Mouse (Mus musculus) spleen, adult 2 months (tissue): ENCODE measurements around the gene Dlgap4. TPM values are rescaled to one million over a fixed set of nuclear protein-coding genes. Genes with fewer than 3 reads are reported as not detected.

Experiments
- DNase-seq, 2 experiments: peaks; one replicate each; pipeline versions ENCODE4 v3.0.0 to v3.0.0-alpha.2; 2012 to 2021; ENCODE audit warnings: low spot score in 2 of 2, low read depth in 1 of 2
- H3K27ac ChIP-seq: fragments of 200-500 bp; 2 replicates; pipeline ENCODE4 v1.5.1; 2012; ENCODE audit warnings: low read length, inconsistent platforms; ENCODE audit not compliant: insufficient read depth
- H3K27me3 ChIP-seq: fragments of 200-500 bp; 2 replicates; pipeline ENCODE4 v1.6.1; 2012; ENCODE audit warnings: mild to moderate bottlenecking, moderate library complexity, low read length, inconsistent platforms; ENCODE audit not compliant: control insufficient read depth, insufficient read depth
- H3K36me3 ChIP-seq: fragments of 200-500 bp; 2 replicates; pipeline ENCODE4 v1.6.1; 2012; ENCODE audit warnings: mild to moderate bottlenecking, low read length, inconsistent platforms; ENCODE audit not compliant: control insufficient read depth, insufficient read depth
- H3K4me1 ChIP-seq: fragments of 200-500 bp; 2 replicates; pipeline ENCODE4 v1.6.1; 2011; ENCODE audit warnings: inconsistent platforms; ENCODE audit not compliant: control insufficient read depth, insufficient read depth, insufficient read length
- H3K4me3 ChIP-seq: fragments of 200-500 bp; 2 replicates; pipeline ENCODE4 v1.5.1; 2011; ENCODE audit warnings: mild to moderate bottlenecking, inconsistent platforms; ENCODE audit not compliant: insufficient read depth, insufficient read length; ENCODE audit errors: extremely low read depth
- CTCF ChIP-seq: fragments of 200-500 bp; IDR thresholded peaks from 2 replicates; pipeline ENCODE4 v1.5.1; 2011; ENCODE audit warnings: mild to moderate bottlenecking, inconsistent platforms; ENCODE audit not compliant: insufficient read depth, insufficient read length, insufficient replicate concordance; ENCODE audit errors: extremely low read depth
- POLR2A ChIP-seq: fragments of 200-500 bp; IDR thresholded peaks from 2 replicates; pipeline ENCODE4 v1.6.1; 2011; ENCODE audit warnings: low read depth, low read length, inconsistent platforms
- WGBS: fragments of 180-500 bp; shearing (Covaris S2); methylation state at CpG from one replicate; pipeline ENCODE4 v1.1.7; 2018; 5-methylcytosine and 5-hydroxymethylcytosine counted together
- polyA plus RNA-seq: library from polyadenylated mRNA; depleted of rRNA; stranded (reverse); fragments of >200 nt; gene quantifications from 2 replicates; pipeline ENCODE4 v1.2.3, GENCODE M21; 2012; rRNA removed

The Dlgap4 gene
- polyA plus RNA-seq = 61.8 and 77.5 TPM in 2 replicates

GRCm38 (mm10) chr2:156613541-156614257 lies at the start of gene Dlgap4:
Dlgap4 (plus strand) TSS chr2:156613705.
- Histone ChIP-seq H3K27me3 (peaks cover 22% of the 10 kb centered on the region), H3K4me3 (peak within 1 kb of the TSS; percentile 21), H3K4me1 (peaks cover 8% of the 10 kb centered on the region), H3K36me3 (no peaks in the 10 kb centered on the region), H3K27ac (no peak within 1 kb of the TSS)
- TF ChIP-seq POLR2A = no peak
- DNase-seq = no peak
- 1% methylated on average over 68 of the region's 103 CpGs for WGBS

DNA sequence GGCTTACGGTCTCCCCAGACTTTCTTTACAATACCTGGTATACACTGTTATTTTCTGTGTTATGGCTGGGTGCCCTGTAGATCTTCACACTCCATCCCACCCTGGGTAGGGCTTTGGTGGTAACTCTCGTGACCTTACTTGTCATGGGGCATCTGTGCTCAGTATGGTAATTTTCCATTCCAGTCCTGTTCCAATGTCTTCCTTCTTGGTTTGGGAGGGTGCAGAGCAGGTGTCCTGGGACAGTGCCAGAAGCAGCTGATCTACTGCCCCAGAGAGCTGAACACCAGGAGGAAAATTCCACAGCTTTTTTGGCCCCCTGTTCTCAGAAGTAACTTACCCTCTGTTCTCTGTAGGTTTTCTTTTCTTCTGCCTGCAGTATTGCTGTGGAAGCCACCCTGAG lies 47.0 kb upstream of the Dlgap4 start:
- DNase-seq = no peak
- H3K27me3 ChIP-seq = no peaks in the 10 kb centered on the region
- 98% methylated on average over 2 of the region's 2 CpGs for WGBS
- TF ChIP-seq CTCF = no peak
- TF ChIP-seq POLR2A = no peak
- no peak overlapping the region for H3K27ac ChIP-seq
- H3K4me1 ChIP-seq = no peaks in the 10 kb centered on the region
- peaks cover 20% of the 10 kb centered on the region for H3K36me3 ChIP-seq
- H3K4me3 ChIP-seq = no peak overlapping the region

- H3K27me3 ChIP-seq = no peaks in the 10 kb centered on the region
- H3K27ac ChIP-seq = no peak overlapping the region
- H3K36me3 ChIP-seq = peaks cover 19% of the 10 kb centered on the region
- H3K4me1 ChIP-seq = no peaks in the 10 kb centered on the region
- TF ChIP-seq POLR2A (no peak), CTCF (no peak)
- H3K4me3 ChIP-seq = no peak overlapping the region
- WGBS = 81% methylated on average over 7 of the region's 7 CpGs
- DNase-seq = no peak
Observed at GRCm38 (mm10) chr2:156568647-156569046, 44.9 kb upstream of the Dlgap4 start.

DNA sequence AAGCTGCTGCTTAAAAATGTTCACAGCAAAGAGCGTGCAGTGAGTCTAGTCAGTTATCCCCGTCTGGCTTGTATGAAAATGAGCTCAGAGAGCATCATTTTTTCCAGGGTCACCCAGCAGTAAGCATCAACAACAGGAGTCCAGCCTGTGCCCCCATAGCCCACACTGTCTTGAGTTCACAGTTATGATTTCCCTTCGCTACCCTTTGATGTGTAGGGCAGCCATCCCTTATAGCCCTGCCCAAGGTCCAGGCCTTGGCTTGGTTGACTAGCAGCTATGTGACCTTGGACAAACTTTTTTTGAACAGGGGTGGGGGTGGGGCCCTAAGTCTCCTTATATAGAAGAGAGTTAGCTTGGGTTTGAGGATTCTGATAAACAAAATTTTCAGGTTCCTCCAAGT lies 44.2 kb upstream of the Dlgap4 start:
- no peak overlapping the region for H3K27ac ChIP-seq
- no peaks in the 10 kb centered on the region for H3K27me3 ChIP-seq
- H3K4me1 ChIP-seq = no peaks in the 10 kb centered on the region
- H3K4me3 ChIP-seq = no peak overlapping the region
- WGBS = 84% methylated on average over 3 of the region's 3 CpGs
- TF ChIP-seq POLR2A (no peak), CTCF (no peak)
- no peak for DNase-seq
- peaks cover 19% of the 10 kb centered on the region for H3K36me3 ChIP-seq

- H3K27me3 ChIP-seq = no peaks in the 10 kb centered on the region
- DNase-seq = no peak
- peaks cover 19% of the 10 kb centered on the region for H3K36me3 ChIP-seq
- H3K27ac ChIP-seq = no peak overlapping the region
- 90% methylated on average over 6 of the region's 6 CpGs for WGBS
- no peak for TF ChIP-seq POLR2A
- no peak for TF ChIP-seq CTCF
- H3K4me3 ChIP-seq = no peak overlapping the region
- no peaks in the 10 kb centered on the region for H3K4me1 ChIP-seq
Observed at GRCm38 (mm10) chr2:156571521-156571920, 42.0 kb upstream of the Dlgap4 start.

DNA sequence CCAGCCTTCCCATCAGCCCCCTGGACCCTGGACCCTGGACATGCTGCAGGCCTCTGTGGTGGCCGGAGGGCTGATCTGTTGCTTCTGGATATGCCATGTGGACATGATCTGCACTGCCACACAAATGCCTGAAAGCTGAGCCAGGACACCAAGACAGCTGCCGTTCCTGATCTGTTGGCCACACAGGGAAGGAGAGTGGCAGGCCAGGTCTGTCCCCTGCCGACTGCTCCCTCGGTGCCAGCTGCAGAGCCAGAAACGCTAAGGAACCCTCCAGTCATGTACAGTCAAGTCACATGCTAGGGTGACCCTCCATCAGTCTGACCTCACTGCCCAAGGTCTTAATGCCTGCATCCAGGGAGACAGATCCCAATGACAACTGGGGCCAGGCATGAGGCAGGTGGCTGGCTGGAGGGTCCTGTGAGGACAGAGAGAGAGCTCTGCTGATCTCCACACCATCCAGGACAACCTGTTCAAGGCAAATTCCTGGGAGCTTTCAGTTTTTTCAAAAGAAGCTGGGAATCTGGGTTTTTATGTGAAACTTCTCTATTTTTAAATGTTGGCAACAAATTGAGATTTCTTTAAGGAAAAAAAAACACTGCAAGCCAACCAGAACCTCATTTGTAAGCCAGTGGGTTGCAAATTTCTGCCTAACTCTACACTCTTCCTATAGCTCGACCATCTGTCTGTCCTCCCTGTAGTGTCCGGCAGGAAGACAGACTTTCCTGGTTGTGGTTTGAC lies 36.5 kb upstream of the Dlgap4 start:
- Histone ChIP-seq H3K36me3 (no peaks in the 10 kb centered on the region), H3K27ac (no peak overlapping the region), H3K4me1 (no peaks in the 10 kb centered on the region), H3K27me3 (no peaks in the 10 kb centered on the region), H3K4me3 (no peak overlapping the region)
- no peak for DNase-seq
- TF ChIP-seq CTCF (no peak), POLR2A (no peak)
- WGBS = 72% methylated on average over 7 of the region's 7 CpGs

DNA sequence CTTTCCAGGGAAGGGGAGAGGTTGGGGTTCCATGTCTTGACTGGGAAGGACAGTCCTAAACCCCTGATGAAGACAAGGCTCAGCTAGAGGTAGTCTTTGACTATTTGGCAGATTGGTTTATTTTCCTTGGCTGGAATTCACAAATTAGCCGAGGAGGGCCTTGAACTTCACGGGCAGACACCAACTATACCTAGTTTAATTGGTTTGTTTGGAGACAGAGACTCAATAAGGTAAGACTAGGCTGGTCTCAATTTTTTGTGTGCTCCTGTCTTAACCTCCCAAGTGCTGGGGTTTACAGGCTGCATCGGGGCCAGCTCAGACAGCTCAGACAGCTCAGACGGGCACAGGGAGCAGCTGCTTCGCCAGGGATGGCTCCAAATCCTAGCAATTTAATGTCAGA lies 33.0 kb upstream of the Dlgap4 start:
- no peak for TF ChIP-seq POLR2A
- TF ChIP-seq CTCF = no peak
- 84% methylated on average over 5 of the region's 5 CpGs for WGBS
- H3K4me3 ChIP-seq = no peak overlapping the region
- no peaks in the 10 kb centered on the region for H3K4me1 ChIP-seq
- DNase-seq = no peak
- no peak overlapping the region for H3K27ac ChIP-seq
- H3K27me3 ChIP-seq = no peaks in the 10 kb centered on the region
- H3K36me3 ChIP-seq = no peaks in the 10 kb centered on the region
